Mouse (Mus musculus): ENCODE measurements around the gene Akip1. TPM values are rescaled to one million over a fixed set of nuclear protein-coding genes. Genes with fewer than 3 reads are reported as not detected.

Akip1 gene
- polyA plus RNA-seq, 1 experiment from 2014 or later: 44.8 TPM

- Histone ChIP-seq H3K27ac (replicated peaks) (no peak overlapping the region), H3K4me2 (replicated peaks) (no peak overlapping the region), H3K4me1 (peaks cover 2% of the 10 kb centered on the region; the same call in 1 of the 2 replicates), H3K36me3 (no peaks in the 10 kb centered on the region), H3K9ac (no peak overlapping the region), H3K9me3 (replicated peaks) (no peaks in the 10 kb centered on the region), H3K4me3 (replicated peaks) (no peak overlapping the region), H3K27me3 (no peaks in the 10 kb centered on the region)
- 86% methylated on average over 1 of the region's 1 CpGs for WGBS
- no peak for ATAC-seq (ENCODE audit: insufficient number of reproducible peaks, low FRiP score, low TSS enrichment, low read depth)
Measured at GRCm38 (mm10) chr7:109680879-109681278, 22.6 kb upstream of the Akip1 start.

GRCm38 (mm10) chr7:109686585-109687128, 16.8 kb upstream of the Akip1 start:
- Histone ChIP-seq H3K9me3 (replicated peaks) (no peaks in the 10 kb centered on the region), H3K4me1 (0 out of 2 replicates have a peak, but pooled peaks cover 11% of the 10 kb centered on the region), H3K36me3 (no peaks in the 10 kb centered on the region), H3K27ac (replicated peaks) (no peak overlapping the region; the same call in 1 of the 2 replicates), H3K4me2 (replicated peaks) (no peak overlapping the region), H3K4me3 (replicated peaks) (no peak overlapping the region), H3K9ac (no peak overlapping the region), H3K27me3 (no peaks in the 10 kb centered on the region)
- WGBS: 21% methylated on average over 9 of the region's 9 CpGs
- ATAC-seq (ENCODE audit: insufficient number of reproducible peaks, low FRiP score, low TSS enrichment, low read depth): no peak

GRCm38 (mm10) chr7:109690101-109690500, 13.4 kb upstream of the Akip1 start:
- Histone ChIP-seq H3K9me3 (replicated peaks) (no peaks in the 10 kb centered on the region), H3K27ac (replicated peaks) (no peak overlapping the region), H3K27me3 (no peaks in the 10 kb centered on the region), H3K4me2 (replicated peaks) (no peak overlapping the region), H3K4me3 (replicated peaks) (no peak overlapping the region), H3K9ac (no peak overlapping the region), H3K36me3 (no peaks in the 10 kb centered on the region), H3K4me1 (0 out of 2 replicates have a peak, but pooled peaks cover 11% of the 10 kb centered on the region)
- 80% methylated on average over 3 of the region's 3 CpGs for WGBS
- ATAC-seq (ENCODE audit: insufficient number of reproducible peaks, low FRiP score, low TSS enrichment, low read depth): no peak

- Histone ChIP-seq H3K27ac (replicated peaks) (no peak overlapping the region), H3K4me3 (replicated peaks) (no peak overlapping the region)
Measured at GRCm38 (mm10) chr7:109690961-109691360, 12.5 kb upstream of the Akip1 start.

GRCm38 (mm10) chr7:109694576-109695338, 8.7 kb upstream of the Akip1 start:
- no peak overlapping the region for H3K4me3 ChIP-seq (replicated peaks)
- no peak overlapping the region for H3K9ac ChIP-seq
- 86% methylated on average over 13 of the region's 13 CpGs for WGBS

More at GRCm38 (mm10) chr7:109690961-109691360, 12.5 kb upstream of the Akip1 start:
- Histone ChIP-seq H3K4me2 (replicated peaks) (no peak overlapping the region), H3K9ac (no peak overlapping the region), H3K4me1 (0 out of 2 replicates have a peak, but pooled peaks cover 11% of the 10 kb centered on the region), H3K36me3 (no peaks in the 10 kb centered on the region), H3K9me3 (replicated peaks) (no peaks in the 10 kb centered on the region), H3K27me3 (no peaks in the 10 kb centered on the region)
- 82% methylated on average over 5 of the region's 5 CpGs for WGBS
- ATAC-seq (ENCODE audit: insufficient number of reproducible peaks, low FRiP score, low TSS enrichment, low read depth): no peak

GRCm38 (mm10) chr7:109695339-109695726, 8.2 kb upstream of the Akip1 start:
- Histone ChIP-seq H3K4me2 (replicated peaks) (no peak overlapping the region), H3K36me3 (no peaks in the 10 kb centered on the region), H3K27me3 (no peaks in the 10 kb centered on the region), H3K9me3 (replicated peaks) (no peaks in the 10 kb centered on the region), H3K4me1 (0 out of 2 replicates have a peak, but pooled peaks cover 3% of the 10 kb centered on the region), H3K9ac (no peak overlapping the region), H3K4me3 (replicated peaks) (no peak overlapping the region), H3K27ac (replicated peaks) (no peak overlapping the region)
- ATAC-seq (ENCODE audit: insufficient number of reproducible peaks, low FRiP score, low TSS enrichment, low read depth): no peak
- 90% methylated on average over 10 of the region's 10 CpGs for WGBS

More at GRCm38 (mm10) chr7:109694576-109695338, 8.7 kb upstream of the Akip1 start:
- Histone ChIP-seq H3K9me3 (replicated peaks) (no peaks in the 10 kb centered on the region), H3K27ac (replicated peaks) (no peak overlapping the region), H3K36me3 (no peaks in the 10 kb centered on the region), H3K4me1 (0 out of 2 replicates have a peak, but pooled peaks cover 3% of the 10 kb centered on the region), H3K27me3 (no peaks in the 10 kb centered on the region), H3K4me2 (replicated peaks) (no peak overlapping the region)
- ATAC-seq (ENCODE audit: insufficient number of reproducible peaks, low FRiP score, low TSS enrichment, low read depth): no peak

GRCm38 (mm10) chr7:109700213-109700612, 3.3 kb upstream of the Akip1 start:
- Histone ChIP-seq H3K27ac (replicated peaks) (no peak overlapping the region), H3K4me3 (replicated peaks) (no peak overlapping the region), H3K9me3 (replicated peaks) (no peaks in the 10 kb centered on the region), H3K36me3 (no peaks in the 10 kb centered on the region), H3K27me3 (no peaks in the 10 kb centered on the region), H3K9ac (no peak overlapping the region), H3K4me1 (peaks cover 18% of the 10 kb centered on the region), H3K4me2 (replicated peaks) (no peak overlapping the region)
- ATAC-seq (ENCODE audit: insufficient number of reproducible peaks, low FRiP score, low TSS enrichment, low read depth): no peak

- Histone ChIP-seq H3K4me2 (replicated peaks) (peak overlapping the region; percentile 82), H3K36me3 (no peaks in the 10 kb centered on the region), H3K9me3 (replicated peaks) (no peaks in the 10 kb centered on the region), H3K27me3 (no peaks in the 10 kb centered on the region), H3K4me1 (peaks cover 21% of the 10 kb centered on the region), H3K27ac (replicated peaks) (peak overlapping the region; percentile 80; the same call in 1 of the 2 replicates), H3K9ac (peak overlapping the region; percentile 44; the same call in 1 of the 2 replicates), H3K4me3 (replicated peaks) (peak overlapping the region; percentile 60)
- 39% methylated on average over 4 of the region's 4 CpGs for whole genome bisulfite sequencing
- no peak for ATAC-seq (ENCODE audit: insufficient number of reproducible peaks, low FRiP score, low TSS enrichment, low read depth)
Measured at GRCm38 (mm10) chr7:109702721-109703120, 769 bp upstream of the Akip1 start.

- 2% methylated on average over 17 of the region's 17 CpGs for WGBS
- Histone ChIP-seq H3K9ac (peak overlapping the region; percentile 42), H3K4me1 (peaks cover 28% of the 10 kb centered on the region), H3K4me2 (replicated peaks) (peak overlapping the region; percentile 82), H3K9me3 (replicated peaks) (no peaks in the 10 kb centered on the region), H3K27ac (replicated peaks) (peak overlapping the region; percentile 80), H3K36me3 (no peaks in the 10 kb centered on the region), H3K4me3 (replicated peaks) (peak overlapping the region; percentile 60), H3K27me3 (no peaks in the 10 kb centered on the region)
- peak; percentile 5; the same call in 1 of the 2 replicates for ATAC-seq (ENCODE audit: insufficient number of reproducible peaks, low FRiP score, low TSS enrichment, low read depth)
Measured at GRCm38 (mm10) chr7:109704016-109704377, 507 bp downstream of the Akip1 start.

- peaks cover 30% of the 10 kb centered on the region for H3K4me1 ChIP-seq
- WGBS: 58% methylated on average over 3 of the region's 3 CpGs
- H3K4me3 ChIP-seq (replicated peaks): peak overlapping the region; percentile 60
- H3K36me3 ChIP-seq: no peaks in the 10 kb centered on the region
- H3K27ac ChIP-seq (replicated peaks): peak overlapping the region; percentile 80
- no peak for ATAC-seq (ENCODE audit: insufficient number of reproducible peaks, low FRiP score, low TSS enrichment, low read depth)
- H3K9ac ChIP-seq: no peak overlapping the region
- no peaks in the 10 kb centered on the region for H3K9me3 ChIP-seq (replicated peaks)
- H3K4me2 ChIP-seq (replicated peaks): peak overlapping the region; percentile 82
- H3K27me3 ChIP-seq: no peaks in the 10 kb centered on the region
Measured at GRCm38 (mm10) chr7:109704461-109704860, 971 bp downstream of the Akip1 start.

- H3K9me3 ChIP-seq (replicated peaks): no peaks in the 10 kb centered on the region
- no peaks in the 10 kb centered on the region for H3K27me3 ChIP-seq
- no peak for ATAC-seq (ENCODE audit: insufficient number of reproducible peaks, low FRiP score, low TSS enrichment, low read depth)
- no peak overlapping the region for H3K4me2 ChIP-seq (replicated peaks)
- peaks cover 25% of the 10 kb centered on the region for H3K36me3 ChIP-seq
- H3K27ac ChIP-seq (replicated peaks): 0 out of 2 replicates have a peak overlapping the region, but pooled peaks have one; percentile 48
- peaks cover 30% of the 10 kb centered on the region for H3K4me1 ChIP-seq
- 35% methylated on average over 4 of the region's 4 CpGs for WGBS
- H3K4me3 ChIP-seq (replicated peaks): no peak overlapping the region
- H3K9ac ChIP-seq: no peak overlapping the region
Measured at GRCm38 (mm10) chr7:109707023-109707785, 3.7 kb downstream of the Akip1 start.

Data from embryonic facial prominence, embryonic 15.5 days (tissue).